Mouse (Mus musculus) kidney, adult 2 months (tissue): ENCODE data around the gene Drc3.

ENCODE experiments used
- CTCF ChIP-seq: fragments of 200-500 bp; conservative IDR thresholded peaks from 2 replicates; pipeline ENCODE4 v1.5.1; 2011; ENCODE audit warnings: low read depth, mild to moderate bottlenecking, control low read depth, low read length, moderate library complexity, mixed read lengths; ENCODE audit not compliant: insufficient read depth, insufficient read length
- POLR2A ChIP-seq: fragments of 200-500 bp; IDR thresholded peaks from one replicate; pipeline ENCODE4 v1.6.1; 2011; ENCODE audit warnings: low read depth, low read length, control low read depth

- no peak for TF ChIP-seq POLR2A
- TF ChIP-seq CTCF: no peak
Measured at GRCm38 (mm10) chr11:60357116-60357515, 4.0 kb downstream of the Drc3 start.
